In the genomic region with DNA sequence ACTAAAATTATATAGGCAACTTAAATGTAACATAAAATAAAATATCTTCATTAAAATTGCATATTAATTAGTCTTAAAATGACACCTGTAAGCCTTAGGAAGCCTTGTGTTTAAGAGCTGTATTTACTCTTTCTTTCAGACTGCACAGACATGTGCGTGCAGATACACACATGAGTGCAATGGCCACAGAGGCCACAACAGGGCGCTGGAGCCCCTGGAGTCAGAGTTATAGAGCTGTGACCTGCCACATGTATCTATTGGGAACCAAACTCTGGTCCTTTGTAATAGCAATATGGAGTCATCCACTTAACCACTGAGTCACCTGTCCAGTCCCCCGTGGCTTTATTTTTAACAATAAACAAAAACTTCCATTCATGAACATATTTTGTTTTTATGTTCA, we compare ENCODE assay signal across 19 mouse cellular contexts.
DNase-seq lines count a peak whose midpoint lies in the region; ATAC-seq and TF ChIP-seq lines count a peak whose summit lies in the region.
"Had no signal": no experiment of that assay in that cellular context is flagged by ENCODE, and none has a peak within 500 bp of the region (broad histone marks: within the 10 kb centered on the region; RNA-seq: fewer than 3 reads in every experiment).

No protein-coding gene starts in this region.

- no peak overlapping the region for H3K27ac ChIP-seq in lung, postnatal 0 days (ENCODE audit: low read length)
- no peak overlapping the region for H3K27ac ChIP-seq in liver, postnatal 0 days (ENCODE audit: low read depth)
- H3K27ac ChIP-seq in midbrain, postnatal 0 days (ENCODE audit: low read depth, low read length): no peak overlapping the region
- H3K27ac ChIP-seq: embryonic facial prominence, embryonic 12.5 days; forebrain, embryonic 15.5 days; hindbrain, embryonic 13.5 days; limb, embryonic 12.5 days; lung, embryonic 15.5 days; midbrain, embryonic 15.5 days had no signal

- POLR2A ChIA-PET in Patski (lab: Charles Lee): interaction anchor here (0.7 kb wide), 1 partner anchor 11 kb away, joined by 4 read pairs; no protein-coding TSS in a partner anchor

- H3K27me3 ChIP-seq in lung, postnatal 0 days (replicated peaks; ENCODE audit: insufficient read depth, low read length): no peaks in the 10 kb centered on the region
- H3K27me3 ChIP-seq in E14TG2a.4 (ENCODE audit: insufficient read depth, low read length) (no peaks in the 10 kb centered on the region), Patski (no peaks in the 10 kb centered on the region)
- H3K27me3 ChIP-seq in liver, postnatal 0 days (ENCODE audit: insufficient read depth, low read length): no peaks in the 10 kb centered on the region
- no peaks in the 10 kb centered on the region for H3K27me3 ChIP-seq in midbrain, postnatal 0 days (ENCODE audit: insufficient read depth, low read length)
- H3K27me3 ChIP-seq: embryonic facial prominence, embryonic 12.5 days; forebrain, embryonic 15.5 days; hindbrain, embryonic 13.5 days; limb, embryonic 12.5 days; lung, embryonic 15.5 days; midbrain, embryonic 15.5 days had no signal

- no peak overlapping the region for H3K4me2 ChIP-seq in lung, postnatal 0 days (replicated peaks; ENCODE audit: low read depth, low read length)
- no peak overlapping the region for H3K4me2 ChIP-seq in liver, postnatal 0 days (ENCODE audit: low read depth, low read length)
- H3K4me2 ChIP-seq in midbrain, postnatal 0 days (ENCODE audit: low read depth, low read length, poor library complexity, severe bottlenecking): no peak overlapping the region
- H3K4me2 ChIP-seq: embryonic facial prominence, embryonic 12.5 days; forebrain, embryonic 15.5 days; hindbrain, embryonic 13.5 days; limb, embryonic 12.5 days; lung, embryonic 15.5 days; midbrain, embryonic 15.5 days had no signal

- no peak overlapping the region for H3K4me3 ChIP-seq in lung, postnatal 0 days (ENCODE audit: low read depth, low read length)
- H3K4me3 ChIP-seq in E14TG2a.4 (replicated peaks; ENCODE audit: low read length): no peak overlapping the region
- no peak overlapping the region for H3K4me3 ChIP-seq in liver, postnatal 0 days (ENCODE audit: low read depth, low read length)
- H3K4me3 ChIP-seq in midbrain, postnatal 0 days (ENCODE audit: low read depth, low read length): no peak overlapping the region
- H3K4me3 ChIP-seq: embryonic facial prominence, embryonic 12.5 days; forebrain, embryonic 15.5 days; hindbrain, embryonic 13.5 days; limb, embryonic 12.5 days; lung, embryonic 15.5 days; midbrain, embryonic 15.5 days had no signal

- ATAC-seq in lung, postnatal 0 days: no peak
- ATAC-seq in Patski: no peak
- ATAC-seq in liver, postnatal 0 days: no peak
- ATAC-seq in midbrain, postnatal 0 days (ENCODE audit: low FRiP score): no peak
- no peak for ATAC-seq in CD4-positive, CD25-positive, alpha-beta regulatory T cell, adult 4 months
- ATAC-seq: forebrain, embryonic 15.5 days; intestine, embryonic 16.5 days; midbrain, embryonic 15.5 days had no signal

- in situ Hi-C loops in Patski (cut with MboI; ENCODE audit: low pct_unique_long_range_greater_than_20kb): no loop called here

- TF ChIP-seq EP300 in lung, postnatal 0 days (IDR thresholded peaks at IDR 0.05): no peak
- no peak for TF ChIP-seq EP300 in liver, postnatal 0 days (IDR thresholded peaks at IDR 0.05; ENCODE audit: low read depth)

- CTCF ChIA-PET in Patski (lab: Charles Lee): interaction anchor here (0.9 to 1.9 kb wide), 6 partner anchors 9 to 92 kb away, joined by 3 to 11 read pairs (median 3); no protein-coding TSS in a partner anchor

- H3K4me1 ChIP-seq in lung, postnatal 0 days (ENCODE audit: insufficient read depth, low read depth, low read length): no peaks in the 10 kb centered on the region
- H3K4me1 ChIP-seq in E14TG2a.4 (replicated peaks; ENCODE audit: low read depth, low read length): peaks cover 5% of the 10 kb centered on the region; the same call in 1 of the 2 replicates
- no peaks in the 10 kb centered on the region for H3K4me1 ChIP-seq in liver, postnatal 0 days (ENCODE audit: insufficient read depth)
- no peaks in the 10 kb centered on the region for H3K4me1 ChIP-seq in midbrain, postnatal 0 days (ENCODE audit: insufficient read depth, low read length)
- H3K4me1 ChIP-seq: embryonic facial prominence, embryonic 12.5 days; forebrain, embryonic 15.5 days; hindbrain, embryonic 13.5 days; limb, embryonic 12.5 days; lung, embryonic 15.5 days; midbrain, embryonic 15.5 days had no signal

- 76% methylated on average over 3 of the region's 3 CpGs for WGBS in lung, postnatal 0 days
- 79% methylated on average over 3 of the region's 3 CpGs for WGBS in liver, postnatal 0 days (ENCODE audit: insufficient replicate concordance)
- 84% methylated on average over 3 of the region's 3 CpGs for WGBS in midbrain, postnatal 0 days

- H3K9me3 ChIP-seq in lung, postnatal 0 days (ENCODE audit: low read length): no peaks in the 10 kb centered on the region
- H3K9me3 ChIP-seq in E14TG2a.4 (ENCODE audit: low read length): no peaks in the 10 kb centered on the region
- H3K9me3 ChIP-seq in liver, postnatal 0 days (ENCODE audit: low read length): no peaks in the 10 kb centered on the region
- no peaks in the 10 kb centered on the region for H3K9me3 ChIP-seq in midbrain, postnatal 0 days (ENCODE audit: low read length)
- H3K9me3 ChIP-seq: embryonic facial prominence, embryonic 12.5 days; forebrain, embryonic 15.5 days; hindbrain, embryonic 13.5 days; limb, embryonic 12.5 days; lung, embryonic 15.5 days; midbrain, embryonic 15.5 days had no signal

- H3K36me3 ChIP-seq in lung, postnatal 0 days (ENCODE audit: insufficient read depth, low read length): no peaks in the 10 kb centered on the region
- H3K36me3 ChIP-seq in E14TG2a.4 (ENCODE audit: insufficient read depth, low read length): peaks cover 39% of the 10 kb centered on the region
- peaks cover 15% of the 10 kb centered on the region for H3K36me3 ChIP-seq in liver, postnatal 0 days (replicated peaks; ENCODE audit: insufficient read depth, low read length)
- H3K36me3 ChIP-seq in midbrain, postnatal 0 days (ENCODE audit: insufficient read depth, low read length): peaks cover 3% of the 10 kb centered on the region; the same call in 1 of the 2 replicates

- DNase-seq in lung, postnatal 0 days (ENCODE audit: low spot score): peak; percentile 4
- DNase-seq in lung, adult 18-20 months: no peak
- no peak for DNase-seq in Patski (ENCODE audit: low read depth, low spot score)
- DNase-seq in liver, postnatal 0 days: no peak
- no peak for DNase-seq in midbrain, postnatal 0 days (ENCODE audit: low spot score)
- DNase-seq in layer of hippocampus, postnatal 10 days (ENCODE audit: low spot score in 2 of 2): no peak
- DNase-seq: adrenal gland, adult 8-10 months; cerebellum, adult 9-10 months; gastrocnemius, postnatal 36 days; right cerebral cortex, postnatal 25 days had no signal

- no peak overlapping the region for H3K9ac ChIP-seq in lung, postnatal 0 days (replicated peaks; ENCODE audit: low read depth)
- no peak overlapping the region for H3K9ac ChIP-seq in liver, postnatal 0 days (replicated peaks)
- H3K9ac ChIP-seq in midbrain, postnatal 0 days (replicated peaks; ENCODE audit: low read length, poor library complexity, severe bottlenecking): no peak overlapping the region
- H3K9ac ChIP-seq: embryonic facial prominence, embryonic 12.5 days; forebrain, embryonic 15.5 days; hindbrain, embryonic 13.5 days; limb, embryonic 12.5 days; lung, embryonic 15.5 days; midbrain, embryonic 15.5 days had no signal

- peak; percentile 31 for TF ChIP-seq CTCF in lung, postnatal 0 days (IDR thresholded peaks at IDR 0.05)
- TF ChIP-seq CTCF in E14TG2a.4 (conservative IDR thresholded peaks at IDR 0.05; ENCODE audit: low read length) (peak; percentile 21; the same call in 1 of the 2 replicates), Patski (IDR thresholded peaks at IDR 0.05) (peak; percentile 60)
- peak; percentile 32 for TF ChIP-seq CTCF in liver, postnatal 0 days (IDR thresholded peaks at IDR 0.05; ENCODE audit: low read depth)
- TF ChIP-seq CTCF in midbrain, postnatal 0 days (IDR thresholded peaks at IDR 0.05): no peak
